Mouse (Mus musculus): ENCODE data around the gene Tox2. TPM values are rescaled to one million over a fixed set of nuclear protein-coding genes. Genes with fewer than 3 reads are reported as not detected.

The Tox2 gene
- polyA plus RNA-seq, 1 experiment from 2014 or later: 3.3 TPM

DNA sequence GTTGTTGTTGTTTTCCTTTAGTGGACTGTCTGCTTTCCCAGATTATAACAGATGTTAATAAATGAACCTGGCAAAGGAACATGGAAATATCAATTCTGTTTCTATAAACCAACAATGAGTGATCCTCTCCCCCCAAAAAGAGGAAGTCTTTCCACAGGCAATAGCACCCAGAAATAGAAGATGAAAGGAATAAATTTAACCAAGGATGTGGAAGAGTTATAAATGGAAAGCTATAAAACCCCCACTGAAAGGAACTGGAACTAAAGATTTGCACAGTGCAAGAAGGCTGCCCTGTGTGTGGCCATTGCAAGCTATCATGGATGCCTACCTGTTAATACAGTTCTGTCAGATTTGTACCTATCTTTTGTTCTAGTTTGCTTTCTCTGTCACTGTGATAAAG lies 64.2 kb downstream of the Tox2 start:
- H3K27ac ChIP-seq: no peak overlapping the region
- no peaks in the 10 kb centered on the region for H3K9me3 ChIP-seq
- no peaks in the 10 kb centered on the region for H3K4me1 ChIP-seq
- H3K27me3 ChIP-seq: no peaks in the 10 kb centered on the region
- no peak overlapping the region for H3K9ac ChIP-seq
- no peak for ATAC-seq (ENCODE audit: borderline replicate concordance, extremely low read depth, low FRiP score, low TSS enrichment)
- H3K36me3 ChIP-seq: no peaks in the 10 kb centered on the region
- H3K4me2 ChIP-seq: no peak overlapping the region
- H3K4me3 ChIP-seq: no peak overlapping the region

GRCm38 (mm10) chr2:163271581-163272492 lies 68.9 kb downstream of the Tox2 start:
- Histone ChIP-seq H3K27me3 (no peaks in the 10 kb centered on the region), H3K9ac (no peak overlapping the region), H3K4me1 (no peaks in the 10 kb centered on the region), H3K27ac (no peak overlapping the region), H3K4me2 (no peak overlapping the region), H3K36me3 (no peaks in the 10 kb centered on the region), H3K4me3 (no peak overlapping the region), H3K9me3 (no peaks in the 10 kb centered on the region)
- ATAC-seq (ENCODE audit: borderline replicate concordance, extremely low read depth, low FRiP score, low TSS enrichment): no peak
- WGBS: 50% methylated on average over 8 of the region's 8 CpGs

DNA sequence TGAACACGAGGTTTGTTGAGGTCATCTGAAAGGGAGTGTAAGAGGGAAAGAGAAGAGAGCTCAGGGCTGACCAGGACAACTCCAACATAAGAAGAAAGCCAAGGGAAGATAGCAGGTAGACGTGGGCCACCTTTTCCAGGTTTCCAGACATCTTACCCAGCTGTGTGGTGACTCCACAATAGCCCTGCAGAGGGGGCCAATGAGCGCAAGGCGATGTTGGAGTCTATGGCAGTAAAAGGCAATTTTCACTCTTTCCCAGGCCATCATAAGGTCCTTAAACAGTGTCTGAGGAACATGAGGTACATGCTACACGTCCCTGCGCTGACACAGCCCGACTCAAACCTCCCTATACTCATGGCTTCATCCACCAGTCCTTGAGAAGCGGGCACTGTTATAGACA lies 70.9 kb downstream of the Tox2 start:
- Histone ChIP-seq H3K9me3 (no peaks in the 10 kb centered on the region), H3K36me3 (no peaks in the 10 kb centered on the region), H3K4me2 (no peak overlapping the region), H3K4me1 (no peaks in the 10 kb centered on the region), H3K9ac (no peak overlapping the region), H3K27me3 (peaks cover 5% of the 10 kb centered on the region; the same call in 1 of the 2 replicates), H3K4me3 (no peak overlapping the region), H3K27ac (no peak overlapping the region)
- 74% methylated on average over 8 of the region's 8 CpGs for WGBS
- ATAC-seq (ENCODE audit: borderline replicate concordance, extremely low read depth, low FRiP score, low TSS enrichment): no peak

DNA sequence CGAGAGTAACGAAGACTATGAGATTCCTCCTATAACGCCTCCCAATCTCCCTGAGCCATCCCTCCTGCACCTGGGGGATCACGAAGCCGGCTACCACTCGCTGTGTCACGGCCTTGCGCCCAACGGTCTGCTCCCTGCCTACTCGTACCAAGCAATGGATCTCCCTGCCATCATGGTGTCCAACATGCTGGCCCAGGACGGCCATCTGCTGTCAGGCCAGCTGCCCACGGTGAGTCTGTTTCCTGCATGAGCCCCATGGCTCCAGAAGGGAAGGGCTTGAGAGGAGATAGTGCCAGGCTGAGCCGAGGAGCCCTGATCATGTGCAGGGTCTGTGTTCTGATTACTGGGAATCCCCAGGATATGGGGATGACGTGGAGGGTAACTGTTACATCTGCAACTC lies 73.1 kb downstream of the Tox2 start:
- Histone ChIP-seq H3K4me3 (no peak overlapping the region), H3K27ac (no peak overlapping the region), H3K4me2 (no peak overlapping the region), H3K27me3 (peaks cover 19% of the 10 kb centered on the region), H3K4me1 (no peaks in the 10 kb centered on the region), H3K9me3 (no peaks in the 10 kb centered on the region), H3K9ac (no peak overlapping the region), H3K36me3 (no peaks in the 10 kb centered on the region)
- WGBS: 82% methylated on average over 14 of the region's 14 CpGs
- no peak for ATAC-seq (ENCODE audit: borderline replicate concordance, extremely low read depth, low FRiP score, low TSS enrichment)

GRCm38 (mm10) chr2:163277979-163278378 lies 75.1 kb downstream of the Tox2 start:
- no peak overlapping the region for H3K27ac ChIP-seq

GRCm38 (mm10) chr2:163280636-163281322 lies 77.9 kb downstream of the Tox2 start:
- ATAC-seq (ENCODE audit: borderline replicate concordance, extremely low read depth, low FRiP score, low TSS enrichment): no peak
- Histone ChIP-seq H3K27ac (no peak overlapping the region), H3K4me2 (no peak overlapping the region), H3K27me3 (peaks cover 23% of the 10 kb centered on the region), H3K4me3 (no peak overlapping the region), H3K4me1 (0 out of 2 replicates have a peak, but pooled peaks cover 4% of the 10 kb centered on the region), H3K36me3 (no peaks in the 10 kb centered on the region), H3K9ac (no peak overlapping the region), H3K9me3 (no peaks in the 10 kb centered on the region)
- WGBS: 54% methylated on average over 16 of the region's 23 CpGs

More at GRCm38 (mm10) chr2:163277979-163278378, 75.1 kb downstream of the Tox2 start:
- ATAC-seq (ENCODE audit: borderline replicate concordance, extremely low read depth, low FRiP score, low TSS enrichment): no peak
- no peak overlapping the region for H3K4me3 ChIP-seq
- peaks cover 23% of the 10 kb centered on the region for H3K27me3 ChIP-seq
- no peaks in the 10 kb centered on the region for H3K36me3 ChIP-seq
- H3K9ac ChIP-seq: no peak overlapping the region
- no peak overlapping the region for H3K4me2 ChIP-seq
- H3K4me1 ChIP-seq: no peaks in the 10 kb centered on the region
- no peaks in the 10 kb centered on the region for H3K9me3 ChIP-seq
- WGBS: 41% methylated on average over 9 of the region's 9 CpGs

DNA sequence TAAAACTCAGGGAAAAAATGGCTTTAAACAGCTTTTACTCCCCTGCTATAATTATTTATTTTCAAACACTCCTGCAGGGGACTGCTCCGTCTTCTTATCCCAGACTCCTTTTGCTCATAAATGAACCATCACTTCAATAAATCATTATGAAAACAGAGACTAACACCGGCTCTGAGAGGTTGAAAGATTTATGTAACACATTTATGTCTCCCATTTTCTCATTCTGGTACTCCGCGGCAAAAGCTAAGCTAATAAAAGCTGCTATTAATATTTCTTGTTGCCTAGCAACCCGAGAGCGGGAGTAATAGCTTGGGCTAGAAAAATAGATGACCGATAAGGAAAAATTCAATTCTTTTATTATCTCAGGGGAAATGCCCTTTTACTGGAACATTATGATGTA lies 81.9 kb downstream of the Tox2 start:
- WGBS: 32% methylated on average over 7 of the region's 7 CpGs
- Histone ChIP-seq H3K4me1 (peaks cover 14% of the 10 kb centered on the region; the same call in 1 of the 2 replicates), H3K27ac (no peak overlapping the region), H3K27me3 (peaks cover 34% of the 10 kb centered on the region), H3K36me3 (no peaks in the 10 kb centered on the region), H3K9ac (no peak overlapping the region), H3K4me2 (peak overlapping the region; percentile 32), H3K9me3 (no peaks in the 10 kb centered on the region), H3K4me3 (peak overlapping the region; percentile 2; the same call in 1 of the 2 replicates)
- no peak for ATAC-seq (ENCODE audit: borderline replicate concordance, extremely low read depth, low FRiP score, low TSS enrichment)

- H3K36me3 ChIP-seq: no peaks in the 10 kb centered on the region
- H3K27ac ChIP-seq: no peak overlapping the region
- ATAC-seq (ENCODE audit: borderline replicate concordance, extremely low read depth, low FRiP score, low TSS enrichment): no peak
- peaks cover 14% of the 10 kb centered on the region; the same call in 1 of the 2 replicates for H3K4me1 ChIP-seq
- peaks cover 34% of the 10 kb centered on the region for H3K27me3 ChIP-seq
- no peak overlapping the region for H3K9ac ChIP-seq
- H3K4me3 ChIP-seq: peak overlapping the region; percentile 2; the same call in 1 of the 2 replicates
- 25% methylated on average over 9 of the region's 9 CpGs for WGBS
- H3K9me3 ChIP-seq: no peaks in the 10 kb centered on the region
- peak overlapping the region; percentile 32 for H3K4me2 ChIP-seq
Measured at GRCm38 (mm10) chr2:163285335-163285734, 82.4 kb downstream of the Tox2 start.

DNA sequence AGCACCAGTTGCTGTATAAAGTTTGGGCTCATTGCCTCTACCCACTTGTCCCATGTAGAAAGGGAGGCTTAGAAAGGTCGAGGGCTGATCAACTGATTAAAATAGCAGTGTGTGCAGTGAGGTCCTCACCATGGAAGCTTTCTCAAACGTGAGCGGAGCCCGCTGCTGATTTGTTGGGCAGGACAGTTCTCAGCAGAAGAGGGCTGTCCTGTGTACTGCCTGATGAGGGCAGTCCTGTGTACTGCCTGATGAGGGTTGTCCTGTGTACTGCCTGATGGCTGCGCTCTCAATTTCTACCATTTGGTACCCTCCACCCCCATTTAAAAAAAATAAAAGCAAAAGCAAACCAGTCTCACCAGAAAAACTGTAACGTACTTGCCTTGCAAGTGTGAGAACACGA lies 82.8 kb downstream of the Tox2 start:
- peaks cover 38% of the 10 kb centered on the region for H3K27me3 ChIP-seq
- H3K27ac ChIP-seq: no peak overlapping the region
- H3K4me2 ChIP-seq: peak overlapping the region; percentile 32
- no peak overlapping the region for H3K9ac ChIP-seq
- H3K4me3 ChIP-seq: no peak overlapping the region
- 45% methylated on average over 7 of the region's 7 CpGs for WGBS
- H3K4me1 ChIP-seq: peaks cover 14% of the 10 kb centered on the region; the same call in 1 of the 2 replicates
- no peaks in the 10 kb centered on the region for H3K36me3 ChIP-seq
- no peak for ATAC-seq (ENCODE audit: borderline replicate concordance, extremely low read depth, low FRiP score, low TSS enrichment)
- H3K9me3 ChIP-seq: no peaks in the 10 kb centered on the region

DNA sequence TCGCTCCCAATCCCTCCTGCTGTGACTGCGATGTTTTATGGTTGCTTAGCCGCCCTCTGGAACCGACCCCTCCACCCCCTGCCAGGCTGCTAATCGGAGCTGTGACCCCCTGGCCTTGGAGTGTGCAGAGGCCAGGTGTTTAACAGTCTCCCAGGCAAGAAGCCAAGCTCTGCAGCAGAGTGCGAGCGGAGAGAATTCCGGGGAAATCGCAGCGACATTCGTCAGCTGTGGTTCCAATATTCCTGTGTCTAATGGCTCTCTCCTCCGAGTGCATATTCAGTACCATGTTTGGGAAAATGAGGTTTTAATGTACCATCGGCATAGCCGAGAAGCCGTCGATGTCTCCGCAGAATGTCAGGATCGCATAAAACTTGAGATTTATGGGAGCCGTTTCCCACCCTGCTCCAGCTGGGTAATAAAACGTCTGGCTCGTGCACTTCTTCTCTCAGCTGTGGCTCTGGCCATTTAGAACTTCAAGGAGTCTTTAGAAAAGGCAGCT lies 86.0 kb downstream of the Tox2 start:
- no peaks in the 10 kb centered on the region for H3K9me3 ChIP-seq
- ATAC-seq (ENCODE audit: borderline replicate concordance, extremely low read depth, low FRiP score, low TSS enrichment): peak; percentile 70; the same call in 1 of the 2 replicates
- peaks cover 14% of the 10 kb centered on the region; the same call in 1 of the 2 replicates for H3K4me1 ChIP-seq
- H3K27me3 ChIP-seq: peaks cover 45% of the 10 kb centered on the region
- H3K4me3 ChIP-seq: no peak overlapping the region
- peak overlapping the region; percentile 31 for H3K4me2 ChIP-seq
- no peak overlapping the region for H3K27ac ChIP-seq
- no peak overlapping the region for H3K9ac ChIP-seq
- H3K36me3 ChIP-seq: no peaks in the 10 kb centered on the region
- WGBS: 11% methylated on average over 21 of the region's 21 CpGs

GRCm38 (mm10) chr2:163296999-163297630 lies 94.2 kb downstream of the Tox2 start:
- H3K4me2 ChIP-seq: no peak overlapping the region
- WGBS: 60% methylated on average over 11 of the region's 11 CpGs
- H3K36me3 ChIP-seq: no peaks in the 10 kb centered on the region
- H3K9me3 ChIP-seq: no peaks in the 10 kb centered on the region
- no peak for ATAC-seq (ENCODE audit: borderline replicate concordance, extremely low read depth, low FRiP score, low TSS enrichment)
- no peak overlapping the region for H3K4me3 ChIP-seq
- H3K27ac ChIP-seq: no peak overlapping the region
- no peak overlapping the region for H3K9ac ChIP-seq
- H3K27me3 ChIP-seq: peaks cover 3% of the 10 kb centered on the region; the same call in 1 of the 2 replicates
- 0 out of 2 replicates have a peak, but pooled peaks cover 4% of the 10 kb centered on the region for H3K4me1 ChIP-seq

All from lung, embryonic 15.5 days (tissue).